Comparison of ENCODE assay signal across 8 mouse cellular contexts in the genomic region with DNA sequence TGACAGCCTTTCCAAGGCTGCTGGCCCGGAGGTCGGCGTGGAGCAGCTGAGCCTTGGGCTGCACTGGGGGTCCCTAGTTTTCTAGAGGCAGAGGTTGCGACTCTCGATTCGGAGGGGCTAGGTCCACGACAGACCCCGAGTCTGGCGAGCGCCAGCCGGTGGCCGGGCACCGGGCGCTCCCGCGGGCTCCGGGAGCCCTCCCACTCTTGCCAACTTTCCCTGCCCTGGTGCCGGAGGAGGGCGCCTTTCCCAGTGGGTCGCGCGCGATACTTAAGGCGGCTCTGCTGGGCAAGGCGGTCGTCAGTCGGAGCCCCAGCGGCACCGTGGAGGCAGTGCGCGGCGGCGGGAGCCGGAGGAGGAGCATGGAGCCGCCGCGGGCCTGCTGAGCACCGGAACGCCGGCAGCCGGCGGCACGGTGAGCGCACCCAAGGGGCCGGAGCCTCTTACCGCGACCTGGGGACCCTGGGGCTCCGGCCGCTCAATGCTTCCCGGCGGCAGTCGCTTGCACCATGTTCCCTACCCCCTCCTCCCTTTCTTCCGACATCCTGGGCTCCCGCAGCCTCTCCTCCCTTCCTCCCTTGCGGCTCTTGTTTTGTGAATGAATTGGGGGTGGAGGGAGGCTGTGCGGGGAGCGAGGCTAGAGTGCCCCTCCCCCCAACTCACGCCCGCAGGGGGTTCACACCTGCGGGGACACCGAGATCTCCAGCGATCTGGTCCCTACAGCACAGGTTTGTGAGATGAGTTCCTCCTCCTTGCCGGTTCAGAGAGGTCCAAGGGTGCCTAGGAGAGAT. TPM values are rescaled to one million over a fixed set of nuclear protein-coding genes. Genes with fewer than 3 reads are reported as not detected.
DNase-seq lines count a peak whose midpoint lies in the region; ATAC-seq lines count a peak whose summit lies in the region.

No protein-coding gene starts in this region.

- under 1% methylated on average over 62 of the region's 63 CpGs for WGBS in embryonic facial prominence, embryonic 12.5 days
- WGBS in kidney, embryonic 15.5 days, result under 1% methylated on average over 63 of the region's 63 CpGs
- WGBS in liver, embryonic 16.5 days (ENCODE audit: insufficient replicate concordance), result 1% methylated on average over 62 of the region's 63 CpGs
- under 1% methylated on average over 59 of the region's 63 CpGs for WGBS in neural tube, embryonic 13.5 days

- peaks cover 30% of the 10 kb centered on the region for H3K4me1 ChIP-seq in embryonic facial prominence, embryonic 12.5 days
- peaks cover 41% of the 10 kb centered on the region for H3K4me1 ChIP-seq in kidney, embryonic 15.5 days
- peaks cover 3% of the 10 kb centered on the region for H3K4me1 ChIP-seq in liver, embryonic 16.5 days (ENCODE audit: control insufficient read depth, low read depth, low read length)
- H3K4me1 ChIP-seq in neural tube, embryonic 13.5 days (replicated peaks), result peaks cover 38% of the 10 kb centered on the region

- H3K4me2 ChIP-seq in embryonic facial prominence, embryonic 12.5 days (replicated peaks), result peak overlapping the region; percentile 99
- H3K4me2 ChIP-seq in kidney, embryonic 15.5 days, result peak overlapping the region; percentile 98
- H3K4me2 ChIP-seq in liver, embryonic 16.5 days (ENCODE audit: low read depth, low read length), result peak overlapping the region; percentile 70
- H3K4me2 ChIP-seq in neural tube, embryonic 13.5 days, result peak overlapping the region; percentile 86

- H3K27ac ChIP-seq in embryonic facial prominence, embryonic 12.5 days, result no peak overlapping the region
- H3K27ac ChIP-seq in kidney, embryonic 15.5 days, result peak overlapping the region; percentile 28
- H3K27ac ChIP-seq in liver, embryonic 16.5 days (ENCODE audit: low read length), result no peak overlapping the region
- peak overlapping the region; percentile 39 for H3K27ac ChIP-seq in neural tube, embryonic 13.5 days (replicated peaks)

- no peak for ATAC-seq in embryonic facial prominence, embryonic 12.5 days (ENCODE audit: insufficient number of reproducible peaks, insufficient read depth, low FRiP score, low TSS enrichment)
- ATAC-seq in kidney, embryonic 15.5 days (replicated peaks; ENCODE audit: low FRiP score), result peak; percentile 37
- no peak for ATAC-seq in liver, embryonic 16.5 days (ENCODE audit: low read depth)
- peak; percentile 70 for ATAC-seq in neural tube, embryonic 13.5 days (ENCODE audit: low read depth)

- peaks cover 50% of the 10 kb centered on the region for H3K27me3 ChIP-seq in embryonic facial prominence, embryonic 12.5 days
- peaks cover 38% of the 10 kb centered on the region for H3K27me3 ChIP-seq in kidney, embryonic 15.5 days
- H3K27me3 ChIP-seq in liver, embryonic 16.5 days (ENCODE audit: control insufficient read depth, insufficient read depth, low read depth, low read length), result peaks cover 54% of the 10 kb centered on the region
- H3K27me3 ChIP-seq in neural tube, embryonic 13.5 days, result peaks cover 71% of the 10 kb centered on the region

- no peaks in the 10 kb centered on the region for H3K9me3 ChIP-seq in embryonic facial prominence, embryonic 12.5 days
- no peaks in the 10 kb centered on the region for H3K9me3 ChIP-seq in kidney, embryonic 15.5 days (replicated peaks)
- no peaks in the 10 kb centered on the region for H3K9me3 ChIP-seq in liver, embryonic 16.5 days (replicated peaks; ENCODE audit: control insufficient read depth, low read length)
- H3K9me3 ChIP-seq in neural tube, embryonic 13.5 days, result no peaks in the 10 kb centered on the region

- peak overlapping the region; percentile 58 for H3K4me3 ChIP-seq in embryonic facial prominence, embryonic 12.5 days
- H3K4me3 ChIP-seq in kidney, embryonic 15.5 days (replicated peaks), result peak overlapping the region; percentile 61
- peak overlapping the region; percentile 51 for H3K4me3 ChIP-seq in liver, embryonic 16.5 days (ENCODE audit: low read depth, low read length)
- H3K4me3 ChIP-seq in neural tube, embryonic 13.5 days, result peak overlapping the region; percentile 60

- peak; percentile 53 to 70 for DNase-seq in left cerebral cortex, adult 18-20 months (ENCODE audit: low spot score in 2 of 2)
- DNase-seq in left cerebral cortex, adult 11 months (ENCODE audit: low spot score), result no peak
- DNase-seq in heart, adult 9 months (ENCODE audit: low spot score in 2 of 2), result peak; percentile 48 to 58
- DNase-seq in thymus, postnatal 36 days, result peak; percentile 26 to 42

- peaks cover 12% of the 10 kb centered on the region for H3K36me3 ChIP-seq in embryonic facial prominence, embryonic 12.5 days
- H3K36me3 ChIP-seq in kidney, embryonic 15.5 days, result peaks cover 19% of the 10 kb centered on the region
- H3K36me3 ChIP-seq in liver, embryonic 16.5 days (ENCODE audit: control insufficient read depth, insufficient read depth), result no peaks in the 10 kb centered on the region
- H3K36me3 ChIP-seq in neural tube, embryonic 13.5 days, result peaks cover 20% of the 10 kb centered on the region

- H3K9ac ChIP-seq in embryonic facial prominence, embryonic 12.5 days, result peak overlapping the region; percentile 61
- H3K9ac ChIP-seq in kidney, embryonic 15.5 days, result peak overlapping the region; percentile 70
- peak overlapping the region; percentile 5; the same call in 1 of the 2 replicates for H3K9ac ChIP-seq in liver, embryonic 16.5 days (ENCODE audit: low read depth, low read length)
- peak overlapping the region; percentile 80 for H3K9ac ChIP-seq in neural tube, embryonic 13.5 days

RNA-seq across cellular contexts. Expression of gene Has3, which starts 0.7 kb away (rescaled TPM):
- 1 to 10 TPM; 1.1 to 2.0 TPM for total RNA-seq in left cerebral cortex, adult 18-20 months (2021)
- polyA plus RNA-seq in embryonic facial prominence, embryonic 12.5 days (2016; fragmentation: Nextera tagmentation; extraction: Ambion mirVana), result 0.22 and 0.54 TPM in 2 replicates
- 1.2 and 1.5 TPM in 2 replicates for polyA plus RNA-seq in kidney, embryonic 15.5 days (2015; fragmentation: Nextera tagmentation; extraction: Ambion mirVana)
- 0.02 and 0.04 TPM in 2 replicates for polyA plus RNA-seq in liver, embryonic 16.5 days (2015; fragmentation: Nextera tagmentation; extraction: Ambion mirVana)
- 0.47 and 0.74 TPM in 2 replicates for polyA plus RNA-seq in neural tube, embryonic 13.5 days (2015; fragmentation: Nextera tagmentation; extraction: Ambion mirVana)

RNA-seq across cellular contexts. Expression of gene Utp4, which starts 22.7 kb away (rescaled TPM):
- total RNA-seq in left cerebral cortex, adult 18-20 months (2021), result 10 to 100 TPM; 36.9 to 40.8 TPM
- 71.2 and 72.0 TPM in 2 replicates for polyA plus RNA-seq in embryonic facial prominence, embryonic 12.5 days (2016; fragmentation: Nextera tagmentation; extraction: Ambion mirVana)
- polyA plus RNA-seq in kidney, embryonic 15.5 days (2015; fragmentation: Nextera tagmentation; extraction: Ambion mirVana), result 85.8 and 86.4 TPM in 2 replicates
- 26.1 and 27.7 TPM in 2 replicates for polyA plus RNA-seq in liver, embryonic 16.5 days (2015; fragmentation: Nextera tagmentation; extraction: Ambion mirVana)
- 42.2 and 46.9 TPM in 2 replicates for polyA plus RNA-seq in neural tube, embryonic 13.5 days (2015; fragmentation: Nextera tagmentation; extraction: Ambion mirVana)

Comparison
In these comparisons a context has a peak if more than half of its experiments do, and no peak if none do; other contexts are left out.
1. ATAC-seq: peak in kidney, embryonic 15.5 days (single experiment) and neural tube, embryonic 13.5 days (single experiment); none in embryonic facial prominence, embryonic 12.5 days (single experiment) and liver, embryonic 16.5 days (single experiment).
2. H3K27ac ChIP-seq: peak in kidney, embryonic 15.5 days (single experiment) and neural tube, embryonic 13.5 days (single experiment); none in embryonic facial prominence, embryonic 12.5 days (single experiment) and liver, embryonic 16.5 days (single experiment).
3. H3K9ac ChIP-seq: peak in every context shown above with its lines; median percentile 80 in neural tube, embryonic 13.5 days; 70 in kidney, embryonic 15.5 days; 61 in embryonic facial prominence, embryonic 12.5 days; 5 in liver, embryonic 16.5 days.
4. Peak in every context shown above with its lines, with median percentiles within 50 percentile points of each other: H3K4me2 ChIP-seq and H3K4me3 ChIP-seq.